Mouse (Mus musculus) lung, postnatal 10 days (tissue): ENCODE measurements around the gene Fam240a.

Experiments
- DNase-seq: peaks from one replicate; pipeline ENCODE4 v3.0.0; 2021

Gene Fam240a

GRCm38 (mm10) chr9:110892552-110892951, 24.1 kb downstream of the Fam240a start:
- DNase-seq = no peak

- DNase-seq = peak; percentile 54
Measured at GRCm38 (mm10) chr9:110891077-110891828, 25.4 kb downstream of the Fam240a start.

- no peak for DNase-seq
Measured at GRCm38 (mm10) chr9:110890026-110890783, 26.5 kb downstream of the Fam240a start.

- no peak for DNase-seq
Measured at GRCm38 (mm10) chr9:110888935-110889334, 27.7 kb downstream of the Fam240a start.

GRCm38 (mm10) chr9:110887388-110888303, 29.0 kb downstream of the Fam240a start:
- no peak for DNase-seq

GRCm38 (mm10) chr9:110881953-110882352, 34.7 kb downstream of the Fam240a start:
- peak; percentile 79 for DNase-seq

GRCm38 (mm10) chr9:110880772-110881171, 35.9 kb downstream of the Fam240a start:
- DNase-seq = peak; percentile 67

GRCm38 (mm10) chr9:110879998-110880561, 36.6 kb downstream of the Fam240a start, which contains the start of gene Tmie:
TSS of gene Tmie (minus strand) at chr9:110880113.
- peak; percentile 89 for DNase-seq

- DNase-seq = peak; percentile 46
Measured at GRCm38 (mm10) chr9:110879191-110879920, 37.3 kb downstream of the Fam240a start, which contains the start of gene Als2cl. TSS of gene Als2cl (plus strand) at chr9:110879870.

GRCm38 (mm10) chr9:110877888-110878287, 38.8 kb downstream of the Fam240a start:
- DNase-seq = peak; percentile 75

- DNase-seq = no peak
Measured at GRCm38 (mm10) chr9:110877353-110877752, 39.3 kb downstream of the Fam240a start.

- DNase-seq = no peak
Measured at GRCm38 (mm10) chr9:110875288-110875695, 41.4 kb downstream of the Fam240a start.

GRCm38 (mm10) chr9:110874660-110875191, 41.9 kb downstream of the Fam240a start:
- DNase-seq = no peak

GRCm38 (mm10) chr9:110873681-110874659, 42.7 kb downstream of the Fam240a start:
- DNase-seq = peak; percentile 77

GRCm38 (mm10) chr9:110871030-110871429, 45.6 kb downstream of the Fam240a start:
- DNase-seq = peak; percentile 69
